Mouse (Mus musculus): ENCODE results near the gene Csrnp1. TPM values are rescaled to one million over a fixed set of nuclear protein-coding genes. Genes with fewer than 3 reads are reported as not detected.

Gene Csrnp1
- total RNA-seq (2021), result 10 to 100 TPM; 13.7 TPM
- long read RNA-seq, experiment 1, partial matches to known transcripts, result 0 of 1 reads
- long read RNA-seq, experiment 1, other reads (novel, unspliced or antisense), result 1 of 1 reads
- long read RNA-seq, experiment 2, partial matches to known transcripts, result 0 of 2 reads
- long read RNA-seq, experiment 2, other reads (novel, unspliced or antisense), result 2 of 2 reads

DNA sequence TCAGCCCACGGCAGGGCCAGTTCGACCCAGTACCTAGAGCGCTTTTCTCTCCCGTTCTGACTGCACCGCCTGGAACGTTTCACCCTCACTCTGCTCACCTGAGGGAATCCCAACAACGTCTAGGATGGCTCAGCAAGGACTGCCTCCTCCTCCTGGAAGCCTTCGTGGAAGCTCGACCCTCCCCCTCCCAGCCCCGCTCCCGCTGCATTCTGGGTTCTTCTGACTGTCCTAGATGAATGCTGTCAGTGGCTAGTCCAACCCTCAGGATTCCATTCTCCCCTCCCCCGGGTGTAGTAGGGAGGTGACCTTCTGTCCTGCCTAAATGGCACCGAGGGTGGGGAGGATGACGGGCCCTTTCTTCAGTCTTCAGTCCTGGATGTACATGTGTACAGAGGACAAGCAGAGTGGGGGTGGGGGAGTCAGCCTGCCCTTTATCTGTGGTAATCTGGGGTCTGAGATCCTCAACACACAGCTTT is at the start of gene Csrnp1:
Csrnp1 (minus strand) TSS at position 123 of the 476 bp plus-strand sequence.
- no peak for DNase-seq (ENCODE audit: low spot score in 2 of 2)
- Histone ChIP-seq H3K4me3 (peak within 1 kb of the TSS; percentile 80), H3K27ac (peak within 1 kb of the TSS; percentile 96)
- TF ChIP-seq CTCF (conservative IDR thresholded peaks at IDR 0.05), result no peak

- no peak for DNase-seq (ENCODE audit: low spot score in 2 of 2)
- no peak overlapping the region for H3K4me3 ChIP-seq
These were observed 48.3 kb upstream of the Csrnp1 start for GRCm38 (mm10) chr9:120032710-120033109.

DNA sequence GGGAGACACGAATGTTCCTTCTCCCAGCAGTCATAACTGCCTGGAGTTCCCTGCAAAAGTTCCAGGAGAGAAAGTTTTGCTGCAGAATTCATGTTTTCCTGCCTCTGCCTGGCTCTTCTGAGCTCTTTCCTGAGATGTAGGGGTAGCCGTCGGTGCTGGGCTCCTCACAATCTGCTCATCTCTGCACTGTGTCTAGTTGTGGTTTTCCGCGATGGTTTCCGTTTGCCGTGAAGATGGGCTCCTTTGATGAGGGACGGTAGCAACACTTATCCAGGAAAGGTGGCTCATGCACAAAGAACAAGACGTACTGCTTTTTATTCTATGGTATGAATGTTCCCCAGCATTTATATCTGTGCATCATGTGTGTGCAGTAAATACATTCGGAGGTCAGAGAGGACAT is 46.0 kb upstream of the Csrnp1 start:
- Histone ChIP-seq H3K27ac (no peak overlapping the region), H3K4me3 (no peak overlapping the region)
- DNase-seq (ENCODE audit: low spot score in 2 of 2), result no peak
- no peak for TF ChIP-seq CTCF (conservative IDR thresholded peaks at IDR 0.05)

More at GRCm38 (mm10) chr9:120032710-120033109, 48.3 kb upstream of the Csrnp1 start:
- peak; percentile 26 for TF ChIP-seq CTCF (conservative IDR thresholded peaks at IDR 0.05)
- no peak overlapping the region for H3K27ac ChIP-seq

- TF ChIP-seq CTCF (conservative IDR thresholded peaks at IDR 0.05), result no peak
- no peak for DNase-seq (ENCODE audit: low spot score in 2 of 2)
- no peak overlapping the region for H3K4me3 ChIP-seq
- H3K27ac ChIP-seq, result no peak overlapping the region
These were observed 45.4 kb upstream of the Csrnp1 start for GRCm38 (mm10) chr9:120029880-120030279.

DNA sequence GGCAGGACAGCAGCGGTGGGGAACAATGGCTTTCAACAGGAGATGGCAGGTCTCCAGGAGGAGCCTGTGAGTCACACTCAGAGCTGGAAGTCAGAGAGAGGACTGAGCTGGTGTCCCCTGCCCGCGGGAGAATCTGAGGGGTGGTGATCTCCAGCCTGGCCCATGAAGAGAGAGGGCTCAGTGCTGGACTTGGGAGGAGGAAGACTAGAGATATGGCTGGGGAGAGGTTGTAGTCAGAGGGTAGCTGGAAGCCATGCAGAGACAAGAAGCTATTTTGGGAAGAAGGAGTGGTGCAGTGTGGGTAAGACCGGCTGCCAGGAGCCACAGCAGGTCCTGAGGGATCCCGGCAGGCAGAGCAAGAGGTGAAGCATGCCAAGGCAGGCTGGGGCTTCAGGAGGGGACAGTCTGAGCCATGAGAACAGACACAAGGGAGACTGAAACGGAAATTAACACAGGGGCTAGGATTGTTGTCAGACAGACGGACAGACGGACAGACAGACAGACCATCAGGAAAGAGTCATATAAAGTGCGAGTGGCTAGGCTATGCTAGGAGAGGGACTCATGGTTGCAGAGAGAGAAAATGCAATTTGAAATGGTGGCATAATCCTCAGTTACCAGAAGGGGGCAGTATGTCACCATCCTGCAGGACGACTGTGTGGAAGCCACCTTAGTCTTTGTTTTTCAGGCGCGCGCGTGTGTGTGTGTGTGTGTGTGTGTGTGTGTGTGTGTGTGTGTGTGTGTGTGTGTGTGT is 43.1 kb upstream of the Csrnp1 start:
- Histone ChIP-seq H3K27ac (peak overlapping the region; percentile 36; the same call in 1 of the 2 replicates), H3K4me3 (no peak overlapping the region)
- TF ChIP-seq CTCF (conservative IDR thresholded peaks at IDR 0.05), result peak; percentile 74
- peak; percentile 63 to 73 for DNase-seq (ENCODE audit: low spot score in 2 of 2)

GRCm38 (mm10) chr9:120024625-120025024 is 40.2 kb upstream of the Csrnp1 start:
- no peak overlapping the region for H3K27ac ChIP-seq
- DNase-seq (ENCODE audit: low spot score in 2 of 2), result no peak
- no peak overlapping the region for H3K4me3 ChIP-seq
- TF ChIP-seq CTCF (conservative IDR thresholded peaks at IDR 0.05), result no peak

GRCm38 (mm10) chr9:120024171-120024570 is 39.7 kb upstream of the Csrnp1 start:
- Histone ChIP-seq H3K4me3 (no peak overlapping the region), H3K27ac (no peak overlapping the region)
- no peak for DNase-seq (ENCODE audit: low spot score in 2 of 2)
- no peak for TF ChIP-seq CTCF (conservative IDR thresholded peaks at IDR 0.05)

- no peak for TF ChIP-seq CTCF (conservative IDR thresholded peaks at IDR 0.05)
- DNase-seq (ENCODE audit: low spot score in 2 of 2), result no peak
- H3K4me3 ChIP-seq, result no peak within 1 kb of the TSS
- H3K27ac ChIP-seq, result no peak within 1 kb of the TSS
These were observed 38.8 kb upstream of the Csrnp1 start, which contains the start of gene Xirp1 for GRCm38 (mm10) chr9:120023086-120023811. Gene Xirp1, minus strand, starts transcription at chr9:120023598.

- no peak for TF ChIP-seq CTCF (conservative IDR thresholded peaks at IDR 0.05)
- no peak for DNase-seq (ENCODE audit: low spot score in 2 of 2)
- Histone ChIP-seq H3K27ac (no peak overlapping the region), H3K4me3 (no peak overlapping the region)
These were observed 36.7 kb upstream of the Csrnp1 start for GRCm38 (mm10) chr9:120021164-120021563.

DNA sequence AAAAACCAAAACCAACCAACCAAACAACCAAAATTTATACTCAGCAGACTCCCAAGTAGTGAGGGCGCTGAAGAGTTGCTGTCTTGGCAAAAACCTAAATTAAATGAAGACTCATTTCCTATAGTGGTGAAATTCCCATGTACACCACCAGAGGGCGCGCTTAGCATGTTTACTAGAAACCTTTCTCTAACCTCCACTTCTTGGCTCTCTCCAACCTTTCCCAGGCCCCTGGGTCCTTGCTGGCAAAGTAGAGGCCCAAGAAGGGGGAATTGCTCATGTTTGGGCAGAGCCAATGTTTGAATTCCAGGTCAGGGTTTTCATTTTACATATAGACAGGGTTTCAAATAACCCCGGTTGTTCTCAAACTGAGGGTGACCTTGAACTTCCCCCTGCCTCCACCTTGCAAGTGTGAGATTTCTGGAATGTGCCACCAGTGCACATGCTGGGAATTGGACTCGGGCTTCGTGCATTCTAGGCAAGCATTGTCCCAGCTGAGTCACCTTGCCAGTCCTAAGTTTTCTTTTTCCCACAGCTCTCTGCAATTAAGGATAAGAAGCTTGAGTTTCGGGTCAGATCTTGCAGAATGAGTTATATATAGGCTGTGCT is 35.9 kb upstream of the Csrnp1 start:
- Histone ChIP-seq H3K4me3 (no peak overlapping the region), H3K27ac (no peak overlapping the region)
- DNase-seq (ENCODE audit: low spot score in 2 of 2), result peak; percentile 70 to 78
- peak; percentile 91 for TF ChIP-seq CTCF (conservative IDR thresholded peaks at IDR 0.05)

DNA sequence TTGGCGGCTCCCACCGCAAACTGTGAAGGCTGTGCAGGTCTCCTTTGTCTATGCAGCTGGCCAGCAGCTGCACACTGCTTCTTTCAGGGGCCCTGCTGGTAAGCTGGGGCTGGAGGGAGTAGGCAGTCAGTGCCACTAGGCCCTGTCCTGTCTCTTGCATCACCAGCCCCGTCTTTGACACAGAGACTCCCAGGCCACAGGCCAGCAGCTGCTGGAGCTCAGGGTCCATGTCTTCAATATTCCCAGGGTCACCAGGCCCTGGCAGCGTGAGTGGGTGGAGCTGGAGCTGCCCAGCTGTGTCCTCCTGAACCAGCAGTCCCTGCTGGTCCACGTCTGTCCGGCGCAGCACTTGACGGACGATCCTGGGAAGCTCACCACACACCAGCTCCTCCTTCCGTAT is 32.5 kb upstream of the Csrnp1 start:
- no peak for TF ChIP-seq CTCF (conservative IDR thresholded peaks at IDR 0.05)
- DNase-seq (ENCODE audit: low spot score in 2 of 2), result no peak
- Histone ChIP-seq H3K27ac (no peak overlapping the region), H3K4me3 (no peak overlapping the region)

- no peak for TF ChIP-seq CTCF (conservative IDR thresholded peaks at IDR 0.05)
- DNase-seq (ENCODE audit: low spot score in 2 of 2), result no peak
- H3K27ac ChIP-seq, result no peak overlapping the region
- no peak overlapping the region for H3K4me3 ChIP-seq
These were observed 30.4 kb upstream of the Csrnp1 start for GRCm38 (mm10) chr9:120014828-120015227.
